Mouse (Mus musculus) left cerebral cortex, postnatal 14 days (tissue): ENCODE data around the gene Wnt5a. TPM values are rescaled to one million over a fixed set of nuclear protein-coding genes. Genes with fewer than 3 reads are reported as not detected.
A peak's percentile ranks its signal among the peaks of the same experiment; 100 is the strongest.

Source experiments
- DNase-seq, 2 experiments: peaks; one replicate each; pipeline ENCODE4 v3.0.0; 2021 to 2022; ENCODE audit warnings: low spot score in 2 of 2, mixed read lengths in 1 of 2
- intact Hi-C: fragments of 180-260 bp; cut with DNase I; formaldehyde crosslinking; loops from one replicate; pipeline ENCODE4 v1.15.1; 2025
- long read RNA-seq, 2 experiments: library from polyadenylated mRNA; stranded (forward); transcript quantifications; one replicate each; pipeline ENCODE4 v2.0.0; 2021
- total RNA-seq, 2 experiments: library from RNA; stranded (reverse); gene quantifications; 2 replicates each; pipeline ENCODE4 v1.2.3; 2021

Wnt5a gene
- 10 to 100 TPM; 10.1 to 10.6 TPM for total RNA-seq
- long read RNA-seq, experiment 1, full-length matches to known transcripts, result 3 of 5 reads
- long read RNA-seq, experiment 1, partial matches to known transcripts, result 0 of 5 reads
- long read RNA-seq, experiment 1, other reads (novel, unspliced or antisense), result 2 of 5 reads
- long read RNA-seq, experiment 2, full-length matches to known transcripts, result 1 of 1 reads
- long read RNA-seq, experiment 2, partial matches to known transcripts, result 0 of 1 reads
- long read RNA-seq, experiment 2, other reads (novel, unspliced or antisense), result 0 of 1 reads

DNA sequence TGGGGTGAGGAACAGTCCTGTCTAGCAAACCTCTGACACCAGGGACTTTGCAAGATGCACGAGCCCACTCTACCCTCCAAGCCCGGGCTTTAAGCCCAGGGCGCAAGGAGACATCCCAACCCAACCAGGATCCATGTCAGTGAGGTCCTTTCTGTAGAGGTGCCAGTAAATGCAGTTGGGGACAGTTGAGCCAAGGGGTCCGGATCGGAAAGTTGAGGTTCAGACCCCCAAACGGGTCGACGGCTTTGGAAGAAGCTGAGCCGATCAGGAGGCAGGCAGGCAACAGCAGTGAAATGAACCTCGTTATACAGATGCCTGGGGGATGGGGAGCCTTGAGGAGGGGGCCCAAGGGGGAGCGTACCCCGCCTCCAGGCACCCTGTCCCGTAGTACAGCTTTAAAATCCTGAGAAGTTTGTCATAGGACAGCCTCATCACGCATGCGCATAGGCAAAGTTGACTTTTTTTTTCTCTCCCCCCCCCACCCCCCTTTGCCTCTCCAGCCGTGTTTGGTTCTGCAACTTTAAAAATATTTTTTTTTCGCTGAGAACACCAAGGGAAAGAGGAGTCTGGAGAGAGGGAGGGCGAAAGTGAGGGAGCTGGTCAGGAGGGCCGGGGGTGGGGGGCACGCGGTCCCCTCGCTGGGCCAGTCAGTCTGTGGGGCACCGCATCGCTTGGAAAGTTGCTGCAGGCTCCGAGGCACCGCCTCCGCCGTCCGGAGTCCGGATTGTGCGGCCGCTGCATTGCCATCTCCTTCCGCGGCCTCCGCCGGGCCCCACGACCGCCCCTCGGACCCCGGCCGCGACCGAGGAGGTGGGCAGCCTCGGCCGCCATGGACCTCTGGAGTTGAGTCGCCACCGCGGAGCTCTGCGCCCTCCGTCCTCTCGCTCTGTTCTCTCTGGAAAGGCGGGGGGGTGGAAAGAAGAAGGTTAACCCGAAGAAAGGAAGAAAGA lies at the start of gene Wnt5a:
Gene Wnt5a, plus strand, starts transcription at position 650 of the 950 bp plus-strand sequence.
- intact Hi-C loops, result loop anchor here (5.0 to 10.0 kb wide), 3 partner anchors 420 to 590 kb away; no protein-coding TSS in a partner anchor
- no peak for DNase-seq

- intact Hi-C loops, result no loop called here
- DNase-seq, result no peak
These were observed 48.0 kb upstream of the Wnt5a start for GRCm38 (mm10) chr14:28456372-28457076.

- intact Hi-C loops, result no loop called here
These were observed 47.1 kb upstream of the Wnt5a start for GRCm38 (mm10) chr14:28457428-28457827.

DNA sequence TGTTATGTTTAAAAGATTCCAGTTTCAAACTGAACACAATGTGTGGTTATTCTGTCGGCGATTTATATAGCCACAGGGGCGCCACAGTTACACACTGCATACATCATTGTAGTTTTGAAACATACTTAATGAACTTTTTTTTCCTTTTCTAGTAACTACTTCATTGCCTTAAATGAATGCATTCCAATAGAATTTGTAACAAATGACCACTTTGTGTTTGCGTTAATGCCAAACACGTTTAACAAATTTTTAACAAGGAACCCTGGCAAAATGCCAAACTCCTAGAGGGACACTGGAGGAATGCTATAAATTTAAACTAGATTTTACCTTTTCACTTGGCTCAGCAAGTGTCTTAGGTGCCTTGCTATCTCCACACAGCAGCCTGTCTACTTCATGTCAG lies 36.6 kb upstream of the Wnt5a start:
- intact Hi-C loops, result no loop called here
- no peak for DNase-seq

More at GRCm38 (mm10) chr14:28457428-28457827, 47.1 kb upstream of the Wnt5a start:
- DNase-seq, result no peak

- DNase-seq, result no peak
- intact Hi-C loops, result no loop called here
These were observed 34.9 kb upstream of the Wnt5a start for GRCm38 (mm10) chr14:28469696-28470095.

DNA sequence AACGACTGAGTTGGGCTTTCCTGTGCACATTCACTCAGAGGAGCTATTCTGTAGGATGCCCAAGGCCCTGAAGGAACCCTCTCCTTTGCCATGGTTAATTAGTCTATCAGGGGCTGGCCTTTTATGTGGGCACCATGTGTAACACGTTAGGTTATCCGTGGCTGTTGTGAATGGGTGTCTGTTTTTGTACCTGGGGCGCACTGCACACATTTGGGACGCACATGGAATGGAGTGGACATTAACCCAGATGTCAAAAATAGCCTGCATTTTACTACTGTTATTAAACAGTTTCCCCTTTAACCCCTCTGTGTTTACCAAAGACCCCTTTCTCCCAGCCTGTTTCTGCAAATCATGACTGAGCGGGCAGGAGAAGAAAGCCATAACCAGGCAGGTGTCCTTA lies 34.3 kb upstream of the Wnt5a start:
- DNase-seq, result no peak
- intact Hi-C loops, result no loop called here

DNA sequence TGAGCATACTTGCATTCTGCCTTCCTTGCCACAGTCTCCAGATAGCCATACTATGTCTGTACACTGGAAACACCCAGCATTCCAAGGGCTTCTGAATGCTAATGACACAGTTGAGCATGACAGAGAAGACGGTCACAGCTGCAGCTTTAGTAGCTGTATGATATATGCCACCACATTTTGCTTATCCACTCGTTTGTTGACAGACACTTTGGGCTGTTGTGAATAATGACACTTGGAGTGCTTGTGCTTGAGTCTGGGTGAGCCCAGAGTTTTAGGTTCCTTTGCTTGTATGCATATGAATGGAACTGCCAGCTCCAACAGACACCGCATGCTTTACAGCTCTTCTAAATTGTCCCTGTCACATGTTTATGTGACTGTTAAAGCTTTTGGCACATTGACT lies 29.5 kb upstream of the Wnt5a start:
- peak in 1 of 2 experiments; percentile 37 for DNase-seq
- intact Hi-C loops, result no loop called here

GRCm38 (mm10) chr14:28475421-28475820 lies 29.1 kb upstream of the Wnt5a start:
- intact Hi-C loops, result no loop called here
- no peak for DNase-seq

DNA sequence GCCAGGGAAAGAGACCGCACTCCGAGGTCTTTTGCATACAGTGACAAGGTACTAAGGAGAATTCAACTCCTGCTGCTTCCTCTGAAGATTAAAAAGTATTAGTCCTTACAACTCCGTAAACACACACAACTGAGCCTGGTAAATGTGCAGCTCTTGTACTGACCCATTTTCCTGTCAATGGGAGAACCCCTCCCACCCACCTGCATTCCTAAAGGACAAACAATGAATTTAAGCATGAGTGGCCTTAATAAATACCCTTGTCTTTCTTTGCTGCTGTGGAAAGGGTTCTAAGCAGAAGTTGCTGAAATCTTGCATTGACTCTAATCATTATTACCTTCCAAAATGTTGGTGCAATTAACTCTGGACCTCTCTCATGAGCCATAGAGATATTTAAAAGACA lies 27.8 kb upstream of the Wnt5a start:
- intact Hi-C loops, result no loop called here
- DNase-seq, result no peak

DNA sequence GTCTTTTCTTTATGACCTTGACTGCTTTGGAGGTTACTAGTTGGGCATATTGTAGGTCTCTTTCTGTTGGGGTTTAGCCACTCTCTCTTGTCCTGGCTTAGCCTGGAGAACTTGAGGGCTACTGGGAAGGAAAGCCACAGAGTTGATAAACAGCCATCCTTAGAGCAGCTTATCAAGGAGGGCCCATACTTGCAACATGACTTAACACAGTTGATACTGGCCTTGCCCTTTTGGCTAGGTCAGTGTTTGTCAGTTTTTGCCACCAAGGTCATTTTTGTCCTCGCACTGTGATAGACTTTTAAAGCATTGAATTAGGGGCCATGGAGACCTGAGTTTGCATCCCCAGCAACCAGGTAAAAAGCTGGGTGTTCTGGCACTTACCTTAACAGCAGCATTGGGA lies 23.7 kb upstream of the Wnt5a start:
- intact Hi-C loops, result no loop called here
- DNase-seq, result no peak

GRCm38 (mm10) chr14:28493806-28494205 lies 10.7 kb upstream of the Wnt5a start:
- intact Hi-C loops, result no loop called here
- no peak for DNase-seq

DNA sequence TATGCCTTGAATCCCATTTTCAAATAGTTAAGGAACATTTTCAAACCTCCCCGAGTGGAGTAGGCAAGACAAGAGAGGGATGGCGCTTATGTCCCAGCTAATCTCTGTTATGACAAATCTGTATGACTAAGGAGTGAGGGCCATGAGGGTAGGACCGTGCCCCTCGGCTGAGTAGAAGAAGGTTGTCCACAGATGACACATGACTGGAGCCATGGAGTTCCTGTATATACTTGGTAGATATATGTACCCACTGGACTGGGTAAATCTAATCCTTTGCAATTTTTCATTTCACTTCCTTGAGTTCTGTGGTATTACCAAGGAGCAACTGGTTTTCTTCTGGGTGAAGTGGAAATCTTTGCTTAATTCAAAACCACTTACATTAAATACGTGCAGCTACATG lies 10.3 kb upstream of the Wnt5a start:
- no peak for DNase-seq
- intact Hi-C loops, result no loop called here

DNA sequence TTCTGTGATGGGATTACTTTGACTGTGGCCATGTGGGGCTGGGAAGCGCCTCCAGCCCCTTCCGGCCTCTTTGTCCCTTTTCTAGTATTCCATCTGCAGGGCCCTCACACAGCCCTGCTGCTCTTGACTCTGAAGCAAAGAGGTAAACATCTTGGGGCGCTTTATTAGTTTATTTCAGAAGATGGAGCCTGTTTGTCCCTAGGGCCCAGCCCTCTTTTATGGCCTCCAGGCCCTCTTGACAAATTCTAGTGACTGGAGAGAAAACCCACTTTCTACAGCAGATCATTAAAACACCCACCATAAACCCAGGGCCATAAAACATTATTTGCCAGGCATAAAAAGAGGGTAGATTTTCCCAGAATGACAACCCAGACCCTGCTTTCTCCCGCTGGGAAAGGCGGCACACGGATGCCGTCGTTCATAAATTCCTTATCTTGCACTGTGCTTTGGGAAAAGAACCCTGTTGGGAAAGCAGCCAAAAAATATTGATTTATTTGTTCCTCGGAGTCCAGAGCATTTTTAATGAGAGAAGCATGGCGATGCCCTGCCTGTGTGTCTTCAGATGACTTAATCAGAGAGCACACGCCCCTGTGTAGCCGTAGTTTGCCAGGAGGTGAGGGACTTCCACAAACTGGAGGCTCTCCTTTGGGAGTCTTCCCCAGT lies 3.2 kb upstream of the Wnt5a start:
- intact Hi-C loops, result loop anchor here (10.0 kb wide), 2 partner anchors 417 to 593 kb away; no protein-coding TSS in a partner anchor
- no peak for DNase-seq

DNA sequence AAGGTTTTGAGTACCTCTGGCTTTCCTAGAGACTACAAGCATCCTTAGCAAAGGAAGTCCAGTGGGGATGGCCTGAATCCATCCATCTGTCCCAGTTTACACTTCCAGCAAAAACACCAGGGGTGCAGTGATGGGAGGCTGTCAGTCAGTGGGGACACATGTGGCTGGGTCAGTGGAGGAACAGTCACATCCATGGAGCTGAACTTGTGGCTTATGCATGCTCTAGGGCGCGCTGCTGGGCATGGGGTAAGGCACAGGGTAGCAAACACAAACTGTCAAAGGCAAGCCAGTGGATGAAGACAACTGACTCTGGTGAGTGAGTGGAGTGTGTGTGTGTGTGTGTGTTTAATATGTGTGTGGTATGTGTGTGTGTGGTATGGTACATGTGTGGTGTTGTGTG lies 1.3 kb upstream of the Wnt5a start:
- no peak for DNase-seq
- intact Hi-C loops, result loop anchor here (10.0 kb wide), 2 partner anchors 418 to 592 kb away; no protein-coding TSS in a partner anchor

DNA sequence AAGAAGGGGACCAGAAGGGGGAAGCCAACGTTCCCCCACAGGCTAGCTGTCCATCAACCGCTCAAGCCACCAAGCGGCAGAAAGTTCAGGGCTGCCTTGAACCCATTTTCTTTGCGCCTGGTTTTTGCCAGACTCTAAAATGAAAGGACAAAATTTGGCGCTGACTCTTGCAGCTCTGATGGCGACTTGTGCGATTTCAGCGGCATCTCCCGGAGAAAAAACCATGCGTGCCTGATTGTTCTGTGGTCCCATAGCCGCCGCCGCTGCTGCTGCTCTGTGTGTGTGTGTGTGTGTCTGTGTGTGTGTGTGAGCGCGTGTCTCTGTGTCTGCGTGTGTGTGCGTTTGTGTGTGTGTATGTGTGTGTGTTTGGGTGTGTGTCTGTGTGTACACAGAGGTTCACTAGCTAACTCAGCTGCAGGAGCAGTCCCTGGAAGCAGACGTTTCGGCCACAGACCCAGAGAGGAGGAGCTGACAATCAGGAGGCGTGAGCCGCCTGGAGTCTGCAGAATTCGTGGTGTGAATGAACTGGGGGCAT lies 568 bp downstream of the Wnt5a start:
- intact Hi-C loops, result loop anchor here (5.0 to 10.0 kb wide), 3 partner anchors 420 to 590 kb away; no protein-coding TSS in a partner anchor
- DNase-seq, result peak; percentile 15 to 48

- peak in 1 of 2 experiments; percentile 20 for DNase-seq
- intact Hi-C loops, result loop anchor here (2.0 to 10.0 kb wide), 4 partner anchors 421 to 697 kb away; no protein-coding TSS in a partner anchor
These were observed 1.2 kb downstream of the Wnt5a start for GRCm38 (mm10) chr14:28505586-28506375.

- intact Hi-C loops, result loop anchor here (2.0 to 10.0 kb wide), 4 partner anchors 422 to 698 kb away; no protein-coding TSS in a partner anchor
These were observed 1.9 kb downstream of the Wnt5a start for GRCm38 (mm10) chr14:28506376-28506831.

GRCm38 (mm10) chr14:28507011-28507410 lies 2.5 kb downstream of the Wnt5a start:
- intact Hi-C loops, result loop anchor here (2.0 to 10.0 kb wide), 4 partner anchors 422 to 698 kb away; no protein-coding TSS in a partner anchor
- DNase-seq, result no peak

More at GRCm38 (mm10) chr14:28506376-28506831, 1.9 kb downstream of the Wnt5a start:
- DNase-seq, result no peak
